Mouse (Mus musculus) thymus, postnatal 4 days (tissue): Measurements from ENCODE around the gene Sh3bgrl3.
A peak's percentile ranks its signal among the peaks of the same experiment; 100 is the strongest.

Experiments used
- DNase-seq: peaks from one replicate; pipeline ENCODE4 v3.0.0; 2021

Sh3bgrl3 gene

GRCm38 (mm10) chr4:134107730-134108129 lies 20.9 kb downstream of the Sh3bgrl3 start:
- DNase-seq, result no peak

DNA sequence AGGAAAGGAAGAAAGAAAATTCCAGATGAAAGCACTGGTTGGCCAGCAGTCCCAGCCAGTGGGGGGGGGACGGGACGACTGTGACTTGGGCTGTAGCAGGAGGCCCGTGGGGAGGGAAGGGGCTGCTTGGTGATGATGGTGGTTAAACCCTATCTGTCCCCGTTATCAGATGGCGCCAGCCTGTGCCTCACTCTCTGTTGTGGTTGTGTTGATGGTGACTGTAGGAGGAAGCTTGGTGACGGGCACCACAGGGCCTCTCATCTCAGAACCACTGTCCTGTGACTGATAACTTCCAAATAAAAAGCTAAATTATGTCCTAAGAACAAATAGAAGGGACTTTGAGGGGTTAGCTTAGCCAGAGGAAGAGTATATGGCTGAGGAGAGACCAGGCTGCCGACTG lies 22.5 kb downstream of the Sh3bgrl3 start:
- DNase-seq, result peak; percentile 34

GRCm38 (mm10) chr4:134102742-134103119 lies 25.9 kb downstream of the Sh3bgrl3 start:
- DNase-seq, result no peak

DNA sequence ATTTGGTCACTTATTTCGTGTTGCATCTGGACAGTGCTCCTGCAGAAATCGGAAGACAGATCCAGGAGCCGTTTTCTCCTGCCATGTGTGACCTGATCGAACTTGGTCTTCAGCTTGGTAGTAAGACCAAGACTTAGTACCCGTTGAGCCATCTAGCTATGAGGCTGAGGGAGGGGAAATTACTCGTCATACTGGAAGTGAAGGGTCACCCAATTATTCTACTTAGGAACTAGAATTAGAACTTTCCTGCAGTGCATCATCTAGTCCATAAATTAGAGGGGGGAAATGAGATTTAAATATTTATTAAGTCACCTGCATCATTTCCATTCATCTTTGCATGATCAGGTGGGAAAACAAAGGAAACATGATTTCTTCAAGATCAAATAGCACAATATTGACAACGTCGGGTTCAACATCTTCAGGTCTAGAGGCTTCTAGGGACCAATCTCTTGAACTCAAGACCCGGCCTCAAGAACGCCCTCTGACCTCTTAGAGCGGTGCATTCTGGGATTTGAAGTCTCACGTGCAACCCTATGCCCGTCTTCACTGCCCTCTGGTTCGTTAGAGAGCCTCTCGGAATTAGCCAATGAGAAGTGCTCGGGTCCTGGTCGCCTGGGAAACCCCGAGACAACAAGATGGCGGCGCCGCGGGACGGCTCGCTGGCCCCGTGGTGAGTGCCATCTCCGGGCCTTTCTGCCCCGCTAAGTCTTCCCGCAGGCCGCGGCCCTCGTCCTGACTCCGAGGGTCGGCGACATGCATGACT lies 26.4 kb downstream of the Sh3bgrl3 start, which contains the start of gene Ubxn11:
Ubxn11 (plus strand) TSS at position 592 of the 763 bp plus-strand sequence.
- DNase-seq, result peak; percentile 87

- DNase-seq, result no peak
Observed at GRCm38 (mm10) chr4:134100245-134100644, 28.3 kb downstream of the Sh3bgrl3 start.

DNA sequence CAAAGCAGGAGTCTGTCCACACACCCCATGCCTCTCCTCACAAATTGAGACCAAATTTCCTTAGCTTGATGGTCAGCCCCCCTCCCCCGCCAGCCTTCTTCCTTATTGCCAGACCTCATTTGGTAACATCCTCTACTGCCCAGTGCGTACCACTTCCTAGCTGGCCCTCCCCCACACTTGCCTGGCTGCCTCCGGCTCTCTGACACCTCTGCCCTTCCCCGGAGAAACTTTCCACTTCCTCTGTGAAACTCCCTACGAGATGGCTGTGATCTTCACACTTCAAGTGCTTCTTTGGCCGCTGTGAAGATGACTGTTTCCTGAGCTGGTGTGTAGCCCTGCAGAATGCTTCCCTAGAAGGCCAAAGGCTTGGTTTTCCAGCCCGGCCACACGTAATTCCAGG lies 30.0 kb downstream of the Sh3bgrl3 start:
- DNase-seq, result peak; percentile 79

DNA sequence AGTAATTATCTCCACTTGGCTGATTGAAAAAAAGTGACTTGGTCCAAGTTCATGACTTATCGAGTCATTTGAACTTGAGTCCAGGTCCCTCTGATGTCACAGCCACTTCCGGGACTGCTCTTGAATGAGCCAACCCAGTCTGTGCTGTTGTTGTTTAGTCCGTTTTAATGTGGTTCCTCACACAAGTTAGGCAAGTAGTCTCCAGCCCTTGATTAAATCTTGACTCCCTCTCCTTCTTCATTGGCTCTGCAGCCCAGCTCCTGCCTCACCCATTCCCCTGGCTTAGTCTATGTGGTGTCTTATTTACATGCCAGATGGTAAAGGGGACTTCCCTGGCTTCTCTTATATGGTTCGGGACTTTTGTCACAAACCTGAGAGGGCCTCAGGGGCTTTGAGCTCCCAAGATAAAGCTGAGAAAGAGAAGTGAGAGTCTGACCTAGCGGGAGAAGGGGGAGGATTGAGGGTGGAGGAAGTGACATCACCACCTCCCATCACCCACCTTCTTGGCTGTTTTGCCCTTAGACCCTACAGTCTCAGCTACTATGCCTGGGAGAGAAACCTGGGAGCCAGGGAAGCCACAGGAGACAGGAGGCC lies 31.5 kb downstream of the Sh3bgrl3 start:
- peak; percentile 43 for DNase-seq

GRCm38 (mm10) chr4:134096120-134096519 lies 32.5 kb downstream of the Sh3bgrl3 start:
- no peak for DNase-seq

DNA sequence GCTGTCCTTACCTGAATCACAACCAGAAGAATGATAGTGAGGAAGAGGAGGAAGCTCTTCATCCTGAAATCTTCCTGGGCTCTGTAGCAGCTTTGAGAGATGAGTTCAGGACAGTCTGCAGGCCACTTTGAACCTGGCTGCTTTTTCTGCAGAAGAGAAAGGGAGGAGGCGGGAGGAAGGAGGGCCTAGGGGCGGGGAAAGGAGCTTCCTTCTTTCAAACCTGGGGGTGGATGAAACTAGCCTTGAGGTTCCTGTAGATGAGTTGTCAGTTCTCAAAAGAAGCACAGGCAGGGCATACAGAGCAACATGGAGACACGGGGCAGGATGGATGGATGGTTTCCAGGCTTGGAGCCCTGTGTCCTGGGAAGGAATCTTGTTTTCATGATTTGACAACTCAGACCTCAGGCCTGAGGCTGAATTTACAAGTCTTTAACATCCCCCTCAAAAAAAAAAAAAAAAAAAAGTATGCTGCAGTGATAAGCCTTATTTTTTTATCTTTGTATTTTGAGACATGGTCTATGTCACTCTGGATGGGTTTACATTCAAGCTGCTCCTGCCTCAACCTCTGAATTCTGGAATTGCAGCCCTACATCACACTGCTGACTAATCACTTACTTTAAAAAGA lies 33.6 kb downstream of the Sh3bgrl3 start, which contains the start of gene Cd52:
Cd52 (minus strand) TSS at position 160 of the 625 bp plus-strand sequence.
- peak; percentile 79 for DNase-seq

DNA sequence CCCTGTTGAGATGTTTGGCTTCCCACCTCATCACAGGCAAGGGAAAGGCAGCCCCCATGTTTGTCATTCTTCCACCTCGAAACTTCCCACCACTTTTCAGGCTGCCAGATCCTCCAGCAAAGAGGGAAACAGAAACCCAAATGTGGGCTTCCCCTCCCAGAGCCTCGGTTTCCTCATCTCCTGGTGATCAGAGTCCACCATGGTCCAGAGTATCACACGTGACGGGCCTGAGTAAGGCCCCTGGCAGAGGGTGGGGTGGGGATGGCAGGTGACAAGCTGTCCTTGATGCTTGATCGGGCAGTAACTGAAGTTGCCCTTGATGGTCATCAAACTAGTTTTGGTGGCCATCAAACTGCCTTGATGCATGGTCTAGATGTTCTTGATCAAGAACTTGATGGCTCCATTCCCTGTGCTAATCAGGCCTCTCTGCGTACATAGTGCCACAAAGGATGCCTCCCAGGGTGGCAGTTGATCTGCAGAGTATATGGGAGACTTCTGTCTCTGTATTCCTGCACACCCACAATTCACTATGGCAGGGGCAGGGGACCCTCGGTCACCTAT lies 34.5 kb downstream of the Sh3bgrl3 start:
- DNase-seq, result no peak

- peak; percentile 90 for DNase-seq
Observed at GRCm38 (mm10) chr4:134092382-134093288, 36.0 kb downstream of the Sh3bgrl3 start.

- no peak for DNase-seq
Observed at GRCm38 (mm10) chr4:134091225-134091529, 37.4 kb downstream of the Sh3bgrl3 start.

GRCm38 (mm10) chr4:134090521-134091224 lies 37.9 kb downstream of the Sh3bgrl3 start:
- DNase-seq, result no peak

DNA sequence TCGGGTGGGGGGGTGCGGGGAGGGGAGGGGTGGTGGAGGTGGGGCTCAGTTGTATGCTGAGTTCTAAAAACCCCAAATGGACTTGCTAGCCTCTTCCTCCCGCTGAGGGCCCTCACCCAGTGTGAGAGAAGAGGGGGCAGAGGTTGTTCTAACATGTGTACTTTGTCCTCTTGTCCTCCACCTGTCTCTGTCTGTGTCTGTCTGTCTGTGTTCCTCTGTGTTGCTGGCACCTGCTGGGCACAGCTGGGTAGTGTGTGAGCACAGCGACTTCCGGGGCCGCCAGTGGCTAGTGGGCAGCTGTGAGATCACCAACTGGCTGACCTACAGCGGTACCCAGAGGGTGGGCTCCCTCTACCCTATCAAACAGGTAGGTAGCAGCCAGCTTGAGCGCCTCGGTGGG lies 39.6 kb downstream of the Sh3bgrl3 start:
- DNase-seq, result no peak

DNA sequence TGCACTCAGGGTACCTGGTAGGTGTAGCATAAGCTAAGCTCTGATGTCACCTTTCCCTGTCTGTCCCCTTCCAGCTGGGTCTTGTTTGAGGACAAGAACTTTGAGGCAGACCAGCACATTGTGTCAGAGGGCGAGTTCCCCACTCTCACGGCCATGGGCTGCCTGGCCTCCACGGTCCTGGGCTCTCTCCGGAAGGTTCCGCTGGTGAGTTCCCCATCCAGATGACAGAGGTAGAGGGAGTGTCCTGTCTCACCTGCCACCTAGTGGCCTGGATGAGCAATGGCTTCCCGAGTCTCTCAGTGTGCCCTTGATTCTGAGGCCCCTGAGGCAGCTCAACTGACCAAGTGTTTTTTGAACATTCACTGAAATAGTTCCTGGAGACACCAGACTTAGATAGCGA lies 41.2 kb downstream of the Sh3bgrl3 start:
- DNase-seq, result peak; percentile 59

DNA sequence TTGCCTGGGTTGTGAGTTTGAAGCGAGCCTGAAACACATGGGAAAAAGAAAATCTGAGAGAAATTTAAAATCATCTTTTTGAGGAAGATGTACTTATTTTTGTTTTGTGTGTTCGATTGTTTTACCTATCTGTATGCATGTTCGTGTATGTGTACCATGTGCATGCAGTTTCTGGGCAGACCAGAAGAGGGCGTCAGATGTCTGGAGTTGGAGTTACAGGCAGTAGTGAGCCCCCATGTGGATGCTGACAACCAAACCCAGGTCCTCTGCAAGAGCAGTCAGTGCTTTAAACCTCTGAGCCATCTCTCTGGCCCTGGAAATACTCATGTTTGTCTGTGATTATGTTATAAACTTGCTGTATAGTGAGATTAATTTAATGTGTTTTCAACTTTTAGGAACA lies 43.6 kb downstream of the Sh3bgrl3 start:
- DNase-seq, result no peak

GRCm38 (mm10) chr4:134082460-134082859 lies 46.1 kb downstream of the Sh3bgrl3 start:
- DNase-seq, result no peak

GRCm38 (mm10) chr4:134081730-134082386 lies 46.7 kb downstream of the Sh3bgrl3 start:
- peak; percentile 88 for DNase-seq

GRCm38 (mm10) chr4:134080674-134081073 lies 47.9 kb downstream of the Sh3bgrl3 start:
- no peak for DNase-seq

DNA sequence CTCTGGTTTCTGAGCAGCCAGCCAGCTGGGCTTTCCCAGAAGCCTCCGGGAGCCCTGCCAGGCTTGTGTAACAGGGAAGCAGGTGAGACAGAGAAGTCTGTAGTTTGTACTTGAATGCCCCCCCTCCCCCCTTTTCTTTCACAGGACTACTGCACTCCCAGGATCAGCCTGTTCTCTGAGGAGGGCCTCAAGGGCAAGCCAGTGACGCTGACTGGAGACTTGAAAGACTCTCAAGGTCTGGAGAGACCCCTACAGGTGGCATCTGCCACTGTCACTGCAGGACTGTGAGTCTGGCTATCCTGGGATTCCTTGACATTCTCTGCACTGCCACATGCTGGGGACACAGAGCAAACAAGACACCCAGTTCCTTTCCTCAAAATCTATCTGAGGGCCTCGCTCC lies 49.9 kb downstream of the Sh3bgrl3 start:
- peak; percentile 76 for DNase-seq
